Mouse (Mus musculus): ENCODE data around the gene Actn2.

Gene Actn2

DNA sequence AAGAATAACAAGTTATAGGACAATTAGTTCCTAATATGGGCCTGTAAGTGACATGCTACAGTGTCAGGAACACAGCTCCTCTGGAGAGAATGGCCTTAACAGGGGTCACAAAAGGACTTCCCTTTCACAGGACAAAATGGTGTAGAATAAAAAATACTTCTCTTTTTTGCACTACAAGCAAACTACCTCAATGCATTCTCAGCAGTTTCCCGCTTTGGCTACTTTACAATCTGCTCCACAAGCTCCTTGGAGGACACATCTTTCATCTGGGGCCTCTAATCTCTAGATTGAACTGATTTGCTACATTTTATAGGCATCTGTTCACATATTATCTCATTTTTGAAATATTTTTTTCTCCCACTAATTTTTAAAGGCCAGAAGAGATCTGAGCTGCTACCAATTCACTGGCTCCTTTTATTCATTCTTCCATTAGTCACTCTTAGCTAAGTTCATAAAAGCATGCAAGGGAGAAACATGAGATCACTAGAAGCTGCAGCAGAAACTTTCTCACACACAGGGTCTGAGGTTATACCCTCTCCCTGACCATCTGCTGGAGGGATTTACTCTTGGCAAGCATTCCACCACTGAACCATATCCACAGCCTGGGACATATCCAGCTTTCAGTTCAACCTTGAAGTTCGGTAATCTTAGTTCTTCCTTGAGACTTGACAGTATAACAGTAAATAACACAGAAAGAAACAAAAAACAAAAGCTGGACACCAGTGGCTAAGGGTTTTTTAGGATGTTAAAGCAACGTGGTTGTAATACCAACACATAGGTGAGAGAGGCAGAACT lies 84.5 kb downstream of the Actn2 start:
- DNase-seq: no peak

DNA sequence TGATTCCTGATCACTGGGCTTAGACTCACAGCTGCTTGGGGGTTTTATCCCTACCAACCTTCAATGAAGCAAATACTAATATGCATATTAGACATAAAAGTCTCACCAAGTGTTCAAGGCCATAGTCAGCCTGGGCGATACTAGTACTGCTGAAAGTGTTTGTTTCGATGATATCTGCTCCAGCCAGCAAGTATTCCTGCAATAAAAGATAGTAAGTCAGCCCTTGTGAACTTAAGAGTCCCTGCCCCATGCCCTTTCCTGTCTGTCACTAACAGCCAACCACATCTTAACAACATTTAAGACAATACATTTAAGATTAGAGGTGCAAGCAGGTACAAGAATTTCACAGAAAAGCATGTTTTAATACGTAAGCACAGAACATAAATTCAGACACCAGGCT lies 90.1 kb downstream of the Actn2 start:
- no peak for DNase-seq

DNA sequence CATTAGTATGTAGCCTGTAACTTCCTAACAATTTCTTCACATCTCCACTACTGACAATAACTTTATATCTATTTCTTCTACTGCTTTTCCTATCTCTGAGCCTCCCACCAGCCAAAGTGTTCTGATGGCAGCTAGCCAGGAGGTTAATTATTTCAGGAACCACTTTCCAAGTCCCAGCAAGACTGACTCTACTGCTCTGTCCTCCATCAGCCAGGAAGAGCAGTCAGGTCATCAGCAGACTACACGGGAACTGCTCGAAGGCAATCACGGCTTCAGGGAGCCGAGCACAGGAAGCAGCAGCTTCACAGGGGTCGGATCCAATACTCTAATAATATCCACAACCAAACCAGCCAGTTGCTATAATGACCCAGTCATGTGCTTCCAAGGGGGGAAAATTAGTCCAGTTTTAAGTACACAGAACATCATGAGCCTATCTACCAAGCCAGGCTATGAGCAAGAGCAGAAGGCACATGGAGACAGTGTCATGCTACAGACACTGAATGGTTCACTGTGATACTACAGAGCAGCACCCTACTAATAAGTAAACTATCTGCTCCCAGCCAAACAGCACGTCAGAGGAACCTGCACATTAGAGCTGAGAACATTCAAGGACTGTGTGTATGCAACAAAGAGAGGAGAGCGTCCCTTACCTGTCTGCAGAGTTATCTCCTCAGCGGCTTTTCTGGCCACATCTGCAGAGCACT lies 91.2 kb downstream of the Actn2 start:
- peak in 1 of 2 experiments; percentile 26 for DNase-seq

DNA sequence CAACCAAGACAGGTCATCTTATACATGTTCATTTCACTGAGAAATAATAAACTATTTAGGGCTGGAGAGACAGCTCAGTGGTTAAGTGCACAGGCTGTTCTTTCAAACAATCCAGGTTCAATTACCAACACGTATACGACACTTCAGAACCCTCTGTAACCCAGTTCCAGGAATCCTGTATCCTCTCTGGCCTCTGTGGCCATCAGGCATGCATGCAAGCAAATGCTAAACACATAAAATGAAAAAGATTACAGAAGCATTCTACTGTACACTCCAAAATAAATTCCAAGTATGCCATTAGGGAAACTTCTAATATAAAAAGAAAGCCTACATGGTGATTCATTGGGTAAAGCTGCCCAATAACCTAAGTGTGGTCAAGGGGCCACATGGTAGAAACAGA lies 94.6 kb downstream of the Actn2 start:
- no peak for DNase-seq

DNA sequence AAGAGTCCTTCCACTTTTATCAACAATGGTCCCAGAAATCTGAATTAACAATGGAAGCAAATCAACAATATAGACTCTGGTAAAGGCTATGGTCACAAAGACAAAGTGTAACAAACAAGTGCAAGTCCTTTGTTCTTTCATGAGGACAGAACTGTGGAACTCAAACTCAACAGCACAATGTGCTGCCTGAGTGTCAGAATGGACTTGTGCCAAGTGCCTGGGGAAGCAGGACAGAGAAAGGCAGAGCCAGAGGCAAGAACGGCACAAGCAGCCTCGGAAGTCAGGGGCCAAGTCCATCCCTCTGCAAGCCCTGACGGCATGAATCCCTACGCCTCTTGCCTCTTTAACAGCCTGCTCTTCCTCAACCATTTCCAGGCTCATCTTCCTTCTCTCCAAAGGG lies 96.6 kb downstream of the Actn2 start:
- DNase-seq: no peak

DNA sequence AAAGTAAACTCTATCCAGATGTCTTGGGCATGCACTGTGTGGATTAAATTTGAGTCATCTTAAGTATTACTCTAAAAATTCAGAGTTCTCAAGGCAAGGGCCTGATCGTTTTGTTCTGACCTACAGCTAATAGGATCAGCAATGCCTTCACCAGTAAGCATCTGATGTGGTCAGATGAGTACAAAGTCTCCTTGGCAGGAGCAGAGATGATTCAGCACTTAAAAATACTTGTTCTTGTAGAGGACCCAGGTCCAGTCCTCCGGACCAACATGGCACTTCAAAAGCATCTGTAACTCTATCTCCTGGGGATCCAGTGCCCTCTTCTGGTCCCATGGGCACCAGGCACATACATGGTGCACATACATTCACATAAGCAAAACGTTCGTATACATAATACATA lies 108.4 kb downstream of the Actn2 start:
- DNase-seq: peak in 1 of 2 experiments; percentile 17

DNA sequence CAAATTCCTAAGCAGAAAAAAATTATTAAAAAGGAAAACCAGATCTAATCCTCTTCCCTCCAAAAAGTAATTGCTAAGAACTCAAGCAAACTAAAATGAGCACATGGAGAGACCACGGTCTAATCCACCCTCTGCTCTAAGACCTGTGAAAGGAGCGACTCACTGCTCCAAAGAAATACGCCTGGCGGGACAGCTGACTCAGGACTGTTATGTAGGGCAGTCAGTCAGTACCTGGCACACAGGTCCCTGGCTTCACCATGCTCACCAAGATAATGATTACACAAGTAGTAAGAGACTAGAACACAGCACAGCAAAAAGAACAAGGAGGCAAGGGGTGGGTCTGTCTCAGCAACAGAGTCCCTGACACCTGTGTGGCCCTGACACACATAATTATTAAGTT lies 112.3 kb downstream of the Actn2 start:
- peak; percentile 57 to 67 for DNase-seq

DNA sequence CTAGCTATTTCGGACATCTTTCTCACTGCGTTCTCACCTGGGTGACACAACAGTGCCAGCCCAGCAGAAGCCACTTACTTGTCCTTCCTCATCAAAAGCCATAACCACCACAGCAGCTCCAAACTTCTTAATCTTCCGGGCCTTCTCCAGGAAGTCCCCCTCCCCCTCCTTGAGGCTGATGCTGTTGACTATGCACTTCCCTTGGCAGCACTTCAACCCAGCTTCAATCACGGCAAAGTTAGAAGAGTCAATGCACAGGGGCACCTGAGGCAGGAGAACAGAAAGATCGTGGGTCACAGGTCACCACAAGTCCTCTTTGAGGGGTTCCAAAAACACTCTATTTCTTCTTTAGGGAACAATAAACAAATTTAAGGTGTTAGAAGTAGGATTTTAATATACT lies 113.0 kb downstream of the Actn2 start:
- peak in 1 of 2 experiments; percentile 51 for DNase-seq

All from kidney, postnatal 25 days (tissue).